Mouse (Mus musculus) right cerebral cortex, postnatal 36 days (tissue): ENCODE measurements at regions not wholly inside any gene's neighbourhood (a gene's known extent, or its start where the extent isn't known, plus 50 kb on each side); places are given as distances from the start of the nearest gene placed in this dataset.

ENCODE experiments used
- DNase-seq, 2 experiments: peaks; one replicate each; pipeline ENCODE4 v3.0.0; 2022; ENCODE audit warnings: low spot score in 2 of 2, mixed read lengths in 1 of 2

DNA sequence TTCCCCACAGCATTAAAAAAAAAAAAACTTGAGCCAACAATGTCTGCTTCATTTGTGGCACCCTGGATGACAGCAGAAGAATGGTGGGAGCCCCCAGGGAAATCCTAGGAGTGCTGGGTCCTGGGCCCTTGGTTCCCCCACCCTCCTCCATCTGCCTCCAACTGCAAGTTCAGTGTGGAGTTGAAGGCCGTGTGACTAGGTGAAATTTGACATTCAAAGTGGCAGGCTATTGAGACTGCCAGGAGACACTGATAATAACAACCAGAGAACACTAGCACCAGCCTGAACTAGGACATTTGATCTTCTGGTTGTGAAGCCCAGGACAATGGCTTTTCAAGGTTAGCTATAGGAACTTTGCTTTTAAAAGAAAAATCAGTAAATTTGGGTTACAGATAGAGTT lies 74.0 kb downstream of the Adamts15 start:
- DNase-seq = no peak

DNA sequence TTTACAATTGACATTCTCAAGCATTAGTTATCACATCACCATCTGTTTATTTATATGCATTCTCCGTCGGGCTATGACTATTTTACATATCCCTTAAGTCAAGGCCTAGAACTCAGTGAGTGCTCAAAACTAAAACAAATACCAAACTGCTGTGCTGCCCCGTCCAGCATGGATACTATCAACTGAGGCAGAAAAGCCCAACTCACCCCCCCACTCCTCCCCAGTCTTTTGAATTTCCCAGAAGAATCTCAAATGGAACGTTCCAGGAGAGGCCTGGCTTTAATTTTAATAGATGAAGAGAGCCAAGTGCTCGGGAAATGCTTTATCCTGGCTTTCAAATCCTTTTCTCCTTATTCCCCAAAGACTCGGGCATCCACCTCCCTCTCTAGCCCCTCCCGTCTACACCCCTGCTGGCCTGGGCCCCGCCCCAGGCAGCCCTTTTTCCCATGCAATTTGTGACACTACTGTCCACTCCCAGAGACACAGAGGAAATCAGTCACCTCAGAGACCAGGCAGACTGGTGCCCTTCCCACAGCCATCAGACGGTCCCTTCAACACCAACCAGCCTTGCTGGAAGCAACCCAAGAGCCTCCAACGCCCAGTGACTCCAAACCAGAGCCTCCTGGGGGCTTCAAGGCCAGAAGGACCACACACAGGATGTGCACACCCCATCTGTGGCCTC lies 76.5 kb downstream of the Adamts15 start:
- no peak for DNase-seq

DNA sequence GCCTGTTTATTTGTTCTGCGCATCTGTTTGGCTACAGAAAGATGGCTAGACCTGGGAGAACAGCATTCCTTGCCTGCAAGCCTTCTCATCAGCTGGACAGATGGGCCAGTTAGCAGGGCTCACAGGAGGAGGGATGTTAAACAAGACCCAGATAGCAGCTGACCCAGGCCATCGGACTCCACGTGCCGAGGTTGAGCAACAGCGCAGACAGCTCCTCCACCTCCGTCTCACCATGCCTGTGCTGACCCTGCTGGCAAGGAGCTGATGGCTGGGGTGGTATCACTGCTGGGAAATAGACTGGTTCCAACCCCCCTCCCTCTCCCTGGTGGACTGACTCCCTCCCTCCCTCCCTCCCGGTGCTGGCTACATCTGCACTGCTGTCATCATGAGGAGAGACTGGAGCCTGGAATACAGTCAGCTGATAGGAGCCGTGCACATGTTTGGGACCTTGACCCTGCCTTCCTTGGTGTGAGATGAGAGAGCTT lies 78.1 kb downstream of the Adamts15 start:
- peak; percentile 1 for DNase-seq

DNA sequence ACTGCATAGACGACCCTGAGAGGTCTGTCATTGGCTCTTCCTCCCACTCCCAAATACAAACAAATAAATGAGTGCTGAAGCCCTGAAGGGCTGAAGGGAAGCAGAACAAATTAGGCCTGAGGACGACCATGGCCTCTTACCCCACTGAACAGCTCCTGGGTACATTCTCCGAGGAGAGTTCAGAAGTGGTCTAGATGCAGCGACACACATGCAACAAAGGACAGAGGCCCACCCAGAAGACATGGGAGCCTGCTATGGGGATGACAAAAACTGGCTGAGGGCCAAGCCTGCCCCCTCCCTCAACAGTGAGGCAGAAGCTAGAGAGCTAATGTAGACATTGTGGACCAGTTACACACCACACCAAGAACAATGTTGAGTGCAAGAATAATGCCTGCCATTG lies 87.3 kb downstream of the Adamts15 start:
- DNase-seq = no peak

DNA sequence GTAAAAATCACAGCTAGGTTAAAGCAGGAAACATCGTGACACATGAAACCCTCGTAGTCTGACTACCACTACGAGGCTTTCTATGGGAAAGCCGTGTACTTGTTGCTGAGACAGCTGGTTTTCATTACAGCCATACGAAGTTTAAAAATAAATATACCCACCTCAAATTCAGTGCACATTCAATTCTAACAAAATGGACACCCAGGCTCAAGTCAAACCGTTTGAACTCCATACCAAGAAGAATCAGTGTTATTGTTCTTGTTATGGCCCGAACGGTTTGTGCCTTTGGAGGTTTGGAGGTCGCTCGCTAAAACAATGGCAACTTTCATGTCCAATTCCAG lies 87.7 kb downstream of the Adamts15 start:
- no peak for DNase-seq

DNA sequence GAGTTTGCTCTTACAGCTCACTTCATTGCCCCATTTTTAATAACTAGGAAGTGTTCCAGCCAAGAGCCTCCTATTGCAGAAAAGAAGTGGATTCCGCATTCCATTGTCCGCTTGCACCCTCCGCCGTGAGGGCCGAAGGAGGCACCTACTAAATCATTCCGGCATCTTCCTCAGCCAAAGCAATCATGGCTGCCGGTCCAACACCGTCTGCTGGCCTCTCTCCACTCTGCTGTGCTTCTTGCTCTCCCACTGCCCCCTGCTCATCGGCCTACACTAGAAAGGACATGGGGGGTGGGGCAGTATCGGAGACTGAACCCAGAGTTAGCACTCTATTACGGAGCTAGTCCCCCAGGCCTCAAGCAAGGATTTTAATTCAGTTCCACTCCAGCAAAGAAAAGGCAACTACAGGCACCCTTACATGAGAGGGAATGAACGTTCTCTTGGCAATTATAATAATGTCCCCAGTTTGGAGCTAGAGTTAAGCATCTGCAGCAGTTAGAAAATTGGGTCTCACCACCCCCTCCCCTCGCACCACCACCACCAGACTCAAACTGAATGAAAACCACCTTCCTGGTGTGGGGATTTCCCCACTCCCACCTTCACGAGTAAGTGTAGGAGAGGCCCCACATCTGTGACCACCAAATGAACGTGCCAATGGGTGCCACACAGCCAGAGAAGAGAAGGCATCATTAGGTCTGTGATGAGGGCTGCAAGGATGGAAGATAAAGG lies 88.3 kb downstream of the Adamts15 start:
- DNase-seq = no peak

DNA sequence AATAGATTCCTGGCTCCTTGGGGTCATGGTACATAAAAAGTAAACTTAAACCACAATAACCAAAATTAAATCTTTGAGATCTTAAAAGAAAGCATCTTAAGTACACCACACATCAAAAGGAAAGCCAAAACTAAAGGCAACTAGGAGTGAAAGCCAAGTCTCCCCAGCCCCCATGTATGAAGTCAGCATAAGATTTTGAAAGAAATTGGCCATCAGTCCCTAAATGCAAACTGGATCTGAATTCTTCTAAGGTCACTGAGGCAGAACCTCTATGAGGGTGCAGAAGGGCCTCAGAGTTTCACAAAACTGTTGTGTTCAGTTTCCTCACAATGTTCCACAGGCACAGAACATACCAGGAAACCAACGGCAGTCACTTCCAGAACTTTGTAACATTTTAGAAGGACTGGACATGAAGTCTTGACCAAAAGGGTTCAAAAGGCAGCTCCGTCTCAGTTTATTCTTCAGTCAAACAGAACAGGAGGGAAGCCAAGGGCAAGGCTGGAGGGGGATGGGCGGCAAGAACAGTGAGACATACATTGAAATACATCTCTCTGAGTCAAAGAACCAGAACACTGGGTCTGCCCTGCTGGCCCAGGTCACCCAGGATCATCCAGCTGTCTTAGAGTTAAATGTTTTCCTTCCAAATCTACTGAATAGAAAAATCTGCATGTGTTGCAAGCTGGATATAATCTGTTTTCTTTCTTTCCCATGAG lies 92.9 kb downstream of the Adamts15 start:
- DNase-seq = no peak

DNA sequence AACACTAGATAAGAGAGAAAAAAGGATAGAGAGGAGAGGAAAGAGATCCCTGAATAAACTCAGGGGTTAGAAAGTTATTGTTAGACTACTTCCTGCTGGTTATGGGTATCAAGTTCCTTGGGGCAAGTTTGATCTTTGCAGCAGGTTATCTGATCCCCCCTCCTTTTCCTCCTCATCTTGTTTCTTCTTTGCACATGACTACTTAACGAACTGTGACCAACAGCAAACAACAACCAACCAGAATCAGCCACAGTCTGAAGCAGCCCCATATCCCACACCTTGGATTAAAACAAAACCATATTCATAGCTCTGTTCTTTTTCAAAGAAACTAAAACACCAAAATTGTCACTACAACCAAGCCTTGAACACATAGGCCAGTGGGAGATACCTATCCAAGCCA lies 94.5 kb downstream of the Adamts15 start:
- no peak for DNase-seq

DNA sequence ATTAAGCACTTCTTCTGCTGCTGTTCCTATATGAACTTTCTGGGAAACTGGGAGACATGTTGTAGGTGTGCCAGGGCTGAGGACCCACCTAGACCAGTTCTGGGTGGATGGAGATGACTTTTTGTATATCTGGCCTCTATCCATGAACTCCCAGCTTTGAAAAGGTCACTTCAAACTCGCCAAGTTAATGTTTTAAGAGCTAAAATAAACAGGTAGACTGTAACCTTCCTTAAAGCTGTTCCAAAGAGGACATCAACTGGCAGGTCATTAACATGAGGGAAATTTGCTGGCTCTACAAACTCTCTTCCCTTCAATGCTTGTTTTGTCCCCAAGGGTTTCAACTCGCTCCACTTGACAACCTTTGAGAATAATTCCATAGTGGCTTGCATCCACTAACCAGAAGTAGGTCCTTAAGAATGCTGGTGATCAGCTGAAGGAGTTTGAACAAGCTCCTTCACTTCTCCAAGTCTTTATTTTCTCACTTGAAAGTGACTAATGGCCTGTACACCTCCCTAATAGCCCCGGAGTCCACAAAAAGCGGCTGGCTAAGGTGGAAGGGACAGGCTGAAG lies 98.1 kb downstream of the Adamts15 start:
- DNase-seq = no peak

DNA sequence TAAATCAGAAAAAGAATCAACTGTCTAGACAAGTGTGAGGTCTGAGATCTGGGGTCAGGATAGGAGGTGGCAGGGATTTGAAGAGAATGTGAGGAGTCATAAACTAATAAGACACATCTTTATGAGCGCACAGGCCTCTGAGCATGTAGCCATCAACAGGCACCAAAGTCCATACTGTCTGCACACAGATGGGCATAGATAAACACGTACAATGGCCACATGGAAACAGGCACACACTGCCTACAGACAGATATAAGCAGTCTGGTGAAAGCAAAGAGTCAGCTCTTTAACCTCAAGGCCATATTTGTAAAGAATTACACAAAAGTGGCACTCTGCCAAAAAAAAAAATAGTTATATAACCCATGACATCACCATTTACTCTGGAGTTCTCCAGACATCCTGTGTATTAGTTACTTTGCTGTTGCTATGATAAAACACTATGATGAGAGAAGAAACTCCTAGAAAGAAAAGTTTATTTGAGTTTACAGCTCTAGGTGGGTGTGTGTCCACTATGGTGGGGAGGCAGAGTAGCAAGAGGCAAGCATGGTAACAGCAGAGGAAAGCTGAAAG lies 101.4 kb downstream of the Adamts15 start:
- no peak for DNase-seq

DNA sequence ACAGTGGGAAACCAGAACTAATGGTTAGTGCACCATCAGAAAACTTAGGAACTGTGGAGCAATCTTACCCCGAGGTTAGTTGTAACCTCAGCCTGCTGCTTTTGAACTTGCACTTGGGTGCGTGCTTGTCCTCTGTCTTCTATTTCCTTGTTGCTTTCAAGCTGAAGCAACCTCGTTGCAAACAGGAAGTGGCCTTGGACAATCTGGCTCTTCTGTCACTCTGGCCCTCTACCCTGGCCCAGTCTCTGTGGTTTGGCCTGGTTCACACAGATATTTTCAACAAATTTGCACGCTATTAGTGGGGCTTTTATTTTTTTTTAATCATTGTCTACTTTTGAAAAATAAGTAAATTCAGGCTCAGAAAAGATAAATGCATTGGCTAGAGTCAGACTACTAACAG lies 109.0 kb downstream of the Adamts15 start:
- no peak for DNase-seq

DNA sequence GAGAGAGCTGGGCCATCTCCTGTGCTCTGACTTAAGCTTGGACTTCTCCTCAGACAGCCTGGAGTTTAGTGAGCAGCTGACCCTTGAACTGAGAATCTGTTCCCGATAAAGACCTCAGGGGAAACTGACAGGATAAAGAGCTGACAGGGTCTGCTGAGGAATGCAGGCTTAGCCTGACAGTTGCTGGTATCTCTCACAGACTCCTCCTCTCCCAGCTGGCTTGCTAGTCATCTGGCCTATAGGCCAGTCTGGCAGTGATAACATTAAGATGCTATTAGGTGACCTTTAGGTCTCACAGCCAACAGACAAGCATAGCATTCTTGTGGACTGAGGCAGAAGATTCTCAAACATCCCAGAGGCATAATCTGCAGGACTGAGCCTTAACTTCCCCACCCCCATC lies 111.4 kb downstream of the Adamts15 start:
- DNase-seq = no peak

DNA sequence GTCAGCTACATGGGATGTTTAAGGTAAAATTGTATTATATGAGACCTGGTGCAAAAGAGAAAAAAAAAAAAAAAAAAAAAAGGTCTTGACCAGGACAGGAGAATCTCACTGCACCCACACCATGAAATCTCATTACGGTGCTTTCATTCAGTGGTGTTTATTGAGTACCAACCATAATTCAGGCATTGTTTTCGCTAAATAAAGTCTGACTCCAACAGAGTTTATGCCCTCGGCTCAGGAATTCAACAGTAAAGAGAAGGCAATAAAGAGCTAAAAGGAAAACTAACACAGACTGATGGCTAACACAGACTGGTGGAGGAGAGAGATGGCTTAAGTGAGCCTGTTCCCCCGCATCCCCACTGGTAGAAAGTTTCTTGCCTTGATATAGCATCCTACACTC lies 112.0 kb downstream of the Adamts15 start:
- no peak for DNase-seq

DNA sequence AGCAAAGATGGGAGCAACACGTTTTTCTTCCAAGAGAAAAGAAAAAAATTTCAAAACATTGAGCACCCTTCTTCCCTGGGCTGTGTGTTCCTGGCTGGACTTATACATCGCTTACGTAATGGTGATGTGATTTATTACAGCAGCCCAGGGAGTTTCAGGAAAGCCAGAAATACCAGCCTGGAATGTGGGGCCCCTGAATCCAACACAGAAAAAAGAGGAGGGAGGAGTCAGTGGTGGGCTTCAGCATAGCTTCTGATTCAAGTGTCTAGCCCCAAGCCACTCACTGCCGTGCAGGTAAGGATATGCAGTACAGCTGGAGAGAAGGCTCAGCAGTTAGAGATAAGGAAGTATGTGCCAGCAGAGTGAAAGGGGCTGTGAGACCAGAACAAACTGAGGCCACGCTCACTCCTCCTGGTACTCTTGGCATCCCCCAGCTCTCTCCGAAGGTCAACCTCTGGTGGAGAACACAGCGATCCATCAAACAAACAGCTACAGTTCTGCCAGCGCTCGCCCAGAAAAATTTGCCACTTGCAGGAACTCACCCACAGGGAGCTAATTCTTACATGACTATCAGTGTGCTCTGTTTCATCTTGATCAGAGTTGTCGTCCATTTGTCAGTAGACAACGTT lies 113.3 kb downstream of the Adamts15 start:
- no peak for DNase-seq

DNA sequence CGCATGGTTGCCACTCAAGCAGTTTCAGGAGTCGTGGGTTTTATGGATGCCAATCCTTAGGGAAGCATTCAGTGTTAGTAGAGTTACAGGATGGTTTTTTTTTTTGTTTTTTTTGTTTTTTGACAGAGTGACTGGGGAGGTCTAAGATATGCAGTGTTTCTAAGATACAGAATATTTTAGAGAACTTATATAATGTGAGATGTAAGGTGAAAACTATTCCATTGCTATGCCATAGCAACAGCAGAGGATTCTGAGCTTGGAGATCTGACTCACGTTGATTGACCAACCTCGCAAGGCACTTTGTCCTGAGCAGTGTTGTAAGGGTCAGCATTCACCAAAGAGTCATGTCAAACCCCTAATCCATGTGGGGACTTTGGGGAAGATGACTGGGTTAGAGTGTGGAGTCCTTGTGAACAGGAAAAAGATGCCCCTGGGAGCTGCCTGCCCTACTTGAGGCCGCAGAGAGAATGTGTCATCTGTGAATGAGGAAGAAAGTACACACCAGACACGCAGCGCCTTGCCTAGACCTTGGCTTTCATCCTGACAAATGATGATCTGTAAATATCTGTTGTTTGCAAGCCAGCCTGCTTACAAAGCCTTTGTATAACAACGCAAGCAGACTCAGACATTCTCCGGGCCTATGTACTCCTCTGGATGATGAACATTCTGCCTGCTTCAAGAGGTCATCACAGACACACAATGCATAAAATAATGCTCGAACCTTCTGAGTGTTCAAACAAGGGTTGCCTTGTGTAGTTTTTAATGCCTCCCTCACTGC lies 118.3 kb downstream of the Adamts15 start:
- DNase-seq = no peak

DNA sequence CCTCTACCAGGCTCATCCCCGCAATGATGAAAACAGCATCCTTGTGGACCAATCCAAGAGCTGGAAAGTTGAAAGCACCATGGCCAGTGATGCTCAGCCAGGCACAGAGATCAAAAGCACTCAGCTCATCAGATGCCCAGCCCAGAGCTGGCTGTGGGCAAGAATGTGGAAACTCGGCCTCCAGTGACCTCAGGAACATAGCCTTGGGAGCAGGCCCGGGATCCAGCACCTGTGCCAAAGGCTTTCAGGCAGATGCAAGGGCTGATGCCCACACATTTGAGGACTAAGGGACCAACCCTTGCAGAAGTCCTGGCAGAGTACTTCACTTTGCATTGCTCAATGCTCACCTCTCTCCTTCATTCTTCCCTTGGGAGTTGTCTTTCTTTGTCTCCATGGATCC lies 119.4 kb downstream of the Adamts15 start:
- DNase-seq = no peak

DNA sequence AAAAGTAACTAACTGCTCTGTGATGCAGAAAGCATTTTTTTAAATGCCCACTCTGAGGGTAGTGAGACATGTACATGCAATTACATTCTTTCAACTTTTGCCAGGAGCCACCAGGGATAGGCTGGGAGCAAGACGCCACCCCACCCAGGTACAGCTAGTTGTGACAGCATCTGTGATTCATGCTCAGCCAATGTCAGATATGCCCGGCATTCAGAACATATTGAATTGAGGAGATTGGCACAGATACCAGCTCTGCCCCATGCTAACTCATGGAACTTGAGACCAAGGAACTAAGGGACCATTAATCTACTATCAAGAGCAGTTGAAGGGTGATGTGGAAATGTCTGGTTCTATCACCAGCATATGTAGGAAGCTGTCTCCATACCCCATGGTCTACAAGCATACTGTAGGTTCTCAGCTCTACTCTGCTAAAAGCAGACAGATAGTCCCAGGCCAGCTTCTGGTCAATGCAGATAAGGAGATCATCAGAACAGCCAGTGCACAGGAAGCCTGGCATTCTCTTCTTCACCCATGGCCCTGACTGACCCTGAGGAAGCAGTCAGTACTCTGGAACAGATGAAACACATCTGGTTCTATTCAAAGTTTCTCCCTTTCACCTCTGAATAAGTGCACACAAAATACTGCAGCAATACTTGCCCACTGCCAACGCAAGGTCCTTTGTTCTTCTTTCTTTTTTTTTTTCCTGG lies 127.4 kb downstream of the Adamts15 start:
- no peak for DNase-seq

DNA sequence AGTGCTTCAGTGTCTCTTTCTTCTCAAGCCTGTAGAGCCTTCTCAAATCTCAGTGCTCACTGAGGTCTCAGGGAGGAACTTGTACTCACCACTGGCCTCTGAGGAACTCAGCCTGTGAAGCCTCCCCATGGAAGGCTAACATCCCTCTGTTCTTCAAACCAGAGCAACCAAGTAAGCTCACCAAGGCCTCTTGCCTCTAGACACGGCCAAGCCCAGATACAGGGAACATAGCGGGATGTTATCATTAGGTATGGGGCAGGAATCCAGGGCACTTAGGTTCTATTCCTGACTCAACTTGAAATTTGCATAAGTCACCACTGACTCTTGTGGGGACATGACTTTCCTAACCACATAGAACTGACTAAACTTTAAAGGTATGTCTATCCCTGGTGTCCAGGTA lies 141.0 kb downstream of the Adamts15 start:
- DNase-seq = no peak

DNA sequence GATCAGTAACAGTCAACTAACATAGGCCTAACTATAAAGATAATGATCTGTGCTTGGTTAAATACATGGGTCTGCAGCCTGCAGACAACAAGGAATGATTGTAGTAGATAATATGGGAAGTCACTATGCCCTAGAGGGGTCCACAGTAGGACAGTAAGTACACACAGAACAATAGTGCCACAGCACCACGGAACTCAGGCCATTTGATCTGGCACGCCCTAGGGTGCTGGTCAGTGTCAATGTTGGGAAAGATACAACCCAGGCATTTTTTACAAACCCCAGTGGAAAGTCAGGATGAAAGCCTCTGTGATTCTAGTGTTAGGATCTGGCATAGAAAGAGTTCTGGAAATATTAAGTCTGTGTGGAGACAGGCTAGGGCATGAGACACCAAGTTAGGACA lies 144.4 kb downstream of the Adamts15 start:
- no peak for DNase-seq

DNA sequence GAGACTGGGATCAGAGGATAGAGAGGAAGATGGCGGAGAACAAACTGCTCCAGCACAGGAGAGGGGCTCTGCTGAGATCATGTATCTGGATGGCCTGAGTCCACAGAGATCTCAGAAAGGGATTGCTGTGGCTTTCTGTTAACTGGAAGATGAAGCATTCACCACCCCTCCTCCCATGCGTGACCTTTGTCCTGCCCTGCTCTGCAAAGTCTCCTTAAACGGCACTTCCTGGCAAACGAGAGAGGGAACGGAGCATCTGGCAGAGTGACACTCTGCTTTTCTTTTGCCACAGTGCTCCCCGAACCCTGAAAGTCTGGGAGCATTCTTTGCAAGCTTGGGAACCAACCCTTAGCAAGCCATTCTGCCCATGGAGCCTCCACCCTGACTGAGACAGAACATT lies 147.1 kb downstream of the Adamts15 start:
- no peak for DNase-seq
